Mouse (Mus musculus): Measurements from ENCODE around the gene Ptprg.

Ptprg gene

DNA sequence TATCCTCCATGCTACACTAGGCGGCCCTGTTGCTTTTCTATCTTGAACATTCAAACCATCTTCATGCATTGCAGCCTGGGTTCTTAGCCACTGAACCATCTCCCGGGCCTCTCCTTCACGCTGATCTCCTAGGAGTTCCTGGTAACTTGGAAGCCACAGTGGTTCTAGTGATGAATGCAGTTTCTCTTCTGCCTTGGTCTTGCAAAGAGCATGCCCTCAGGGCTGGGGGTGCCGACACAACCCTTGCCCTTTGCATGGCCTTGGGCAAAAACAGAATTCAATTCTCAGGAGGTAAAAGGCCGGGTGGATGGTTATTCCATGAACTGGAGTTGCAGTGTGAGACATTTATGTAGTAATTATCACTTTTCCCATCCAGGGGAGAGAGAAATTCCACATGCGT lies 67.0 kb downstream of the Ptprg start:
- no peak for DNase-seq

DNA sequence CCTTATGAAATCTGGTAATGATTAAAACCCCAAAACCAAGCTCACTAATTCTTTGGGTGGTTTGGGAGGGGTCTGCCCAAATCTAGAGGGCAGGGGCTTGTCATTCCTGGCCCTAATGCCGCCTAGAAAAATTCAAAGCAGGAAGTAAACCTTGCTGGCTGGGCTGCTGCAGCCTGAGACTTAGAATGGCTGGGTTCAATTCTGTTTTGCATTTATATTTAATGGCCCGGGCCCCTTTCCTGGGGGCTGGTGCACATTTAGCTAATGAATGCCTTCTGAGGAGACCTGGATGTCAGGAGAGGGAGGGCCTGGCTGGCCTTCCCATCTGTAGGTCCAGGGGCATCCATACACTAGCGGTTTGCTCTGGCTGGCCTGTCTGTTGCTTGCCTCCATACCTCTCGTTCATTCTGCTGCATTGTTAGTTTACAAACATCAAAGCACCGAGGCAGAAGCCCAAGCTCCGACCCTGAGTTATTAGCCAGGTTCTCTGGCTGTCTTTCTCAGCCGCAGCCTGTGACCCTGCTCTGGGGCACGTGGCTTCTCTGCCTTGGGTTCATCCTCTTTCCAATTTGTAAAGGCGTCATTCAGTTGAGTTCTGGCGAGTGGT lies 67.7 kb downstream of the Ptprg start:
- DNase-seq = no peak

DNA sequence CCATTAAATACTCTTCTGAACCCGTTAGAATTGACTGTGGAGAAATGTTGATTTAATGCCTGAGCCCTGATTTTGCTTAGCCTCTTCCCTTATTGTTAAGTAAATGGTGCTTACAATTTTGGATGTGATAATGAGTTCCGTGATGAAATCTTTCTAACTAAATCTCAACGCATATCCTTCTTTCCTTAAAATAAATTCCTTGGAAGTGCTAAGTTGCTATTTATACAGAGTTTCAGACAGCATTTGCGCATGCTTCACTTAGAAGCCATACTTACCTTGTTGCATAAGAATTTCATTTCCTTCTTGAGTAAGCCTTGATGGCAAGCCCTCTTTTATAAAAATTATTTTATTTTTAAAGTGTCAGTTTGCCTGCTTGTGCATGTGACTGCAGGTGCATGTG lies 70.2 kb downstream of the Ptprg start:
- no peak for DNase-seq

DNA sequence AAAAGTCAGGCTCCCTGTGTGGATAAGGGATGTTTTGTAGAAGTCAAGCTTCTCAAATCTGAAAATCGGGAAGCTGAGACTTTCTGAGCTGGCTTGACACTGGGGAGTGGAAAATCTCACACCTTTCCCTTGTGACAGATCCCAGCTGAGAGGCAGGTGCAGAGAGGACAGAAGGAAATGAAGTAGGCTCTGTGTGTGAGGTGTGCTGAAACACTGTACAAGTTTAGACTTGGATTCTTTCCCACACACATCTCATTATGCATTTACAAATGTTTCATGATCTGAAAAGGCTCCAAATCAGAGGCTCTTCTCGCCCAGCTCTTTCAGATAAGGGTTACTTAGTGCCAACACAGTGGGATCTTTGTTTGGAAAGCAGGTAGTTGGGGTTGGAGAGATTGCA lies 77.4 kb downstream of the Ptprg start:
- no peak for DNase-seq

DNA sequence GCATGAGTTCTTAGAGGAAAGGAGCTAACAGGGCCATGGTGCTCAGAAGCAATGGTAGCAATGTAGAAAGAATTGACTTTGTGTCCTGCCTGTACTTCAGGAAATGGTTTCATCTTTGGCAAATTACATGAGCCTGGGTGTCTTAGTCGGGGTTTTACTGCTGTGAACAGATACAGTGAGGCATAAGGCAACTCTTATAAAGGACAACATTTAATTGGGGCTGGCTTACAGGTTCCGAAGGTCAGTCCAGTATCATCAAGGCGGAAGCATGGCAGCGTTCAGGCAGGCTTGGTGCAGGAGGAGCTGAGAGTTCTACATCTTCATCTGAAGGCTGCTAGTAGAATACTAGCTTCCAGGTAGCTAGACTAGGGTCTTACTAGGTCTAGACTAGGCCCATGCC lies 78.2 kb downstream of the Ptprg start:
- DNase-seq = no peak

DNA sequence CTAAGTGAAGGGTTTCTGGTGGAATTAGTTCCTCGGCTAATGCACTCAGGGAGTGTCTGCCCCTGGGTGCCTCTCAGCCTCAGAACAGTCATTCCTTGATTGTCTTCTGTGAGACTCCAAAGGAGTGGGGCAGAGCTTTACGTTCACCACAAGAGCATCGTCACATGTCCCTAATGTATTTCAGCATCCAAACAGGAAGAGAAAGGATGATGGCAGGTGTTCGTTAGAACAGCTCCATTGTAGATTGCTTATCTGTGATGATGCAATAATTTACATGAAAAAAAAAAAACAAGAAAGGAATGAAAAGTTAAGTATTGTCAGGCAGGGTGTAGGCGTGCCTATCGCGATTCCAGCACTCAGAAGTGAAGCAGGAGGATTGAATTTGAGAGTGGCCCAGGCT lies 84.3 kb downstream of the Ptprg start:
- DNase-seq = no peak

DNA sequence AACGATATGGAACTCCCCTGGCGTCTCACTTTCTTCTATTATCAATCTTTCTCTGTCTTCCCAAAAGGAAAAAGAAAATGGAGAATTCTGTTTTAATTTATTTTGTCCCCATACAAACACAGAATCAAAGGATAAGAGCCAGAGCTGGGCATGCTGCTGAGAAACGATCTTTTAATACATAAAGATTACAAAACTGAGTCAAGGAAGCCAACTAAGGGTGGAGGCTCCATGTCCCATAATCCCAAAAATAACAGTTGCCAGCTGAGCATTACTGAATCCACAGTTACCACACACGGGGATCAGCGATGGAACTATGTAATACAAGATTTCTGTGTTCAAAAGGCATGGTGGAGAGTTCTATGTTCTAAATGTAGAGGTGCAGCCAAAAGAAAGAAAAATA lies 86.0 kb downstream of the Ptprg start:
- DNase-seq = no peak

DNA sequence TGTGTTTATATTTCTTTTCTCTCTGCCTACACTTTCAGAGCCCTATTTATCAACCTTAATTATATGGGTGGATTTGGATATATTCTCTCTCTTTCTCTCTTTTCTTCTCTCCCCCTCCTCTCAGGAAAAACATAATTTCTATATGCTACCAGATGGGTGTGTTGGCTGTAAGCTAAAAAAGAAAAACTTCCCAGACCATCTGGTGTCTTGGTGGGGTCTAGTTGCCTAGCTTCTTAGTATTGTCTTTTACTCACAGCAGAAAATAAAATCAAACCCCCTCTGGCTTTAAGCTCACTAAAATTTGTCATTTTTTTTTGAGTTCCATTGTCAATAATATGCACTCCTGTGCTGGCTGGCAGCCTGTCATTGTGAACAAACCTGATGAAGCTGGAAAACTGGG lies 87.0 kb downstream of the Ptprg start:
- DNase-seq = no peak

DNA sequence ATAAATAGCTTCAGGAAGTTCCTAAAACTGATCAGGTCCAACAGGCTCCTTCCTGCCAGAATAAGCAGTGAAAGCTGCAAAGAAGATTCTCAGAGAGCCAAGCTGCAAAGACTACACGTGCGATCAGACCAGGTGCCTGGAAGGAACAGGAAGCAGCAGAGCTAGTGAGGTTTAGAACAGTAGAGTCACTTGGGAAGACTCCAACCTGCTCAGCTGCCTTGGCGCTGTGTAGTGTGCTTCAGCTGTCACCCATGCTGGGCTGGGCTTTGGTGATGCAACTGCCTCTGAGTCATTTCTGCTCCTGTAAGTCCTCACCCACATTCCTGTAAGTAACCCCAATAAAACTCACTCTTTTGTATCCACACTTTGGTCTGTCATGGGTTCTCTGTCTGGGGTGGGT lies 87.7 kb downstream of the Ptprg start:
- DNase-seq = no peak

DNA sequence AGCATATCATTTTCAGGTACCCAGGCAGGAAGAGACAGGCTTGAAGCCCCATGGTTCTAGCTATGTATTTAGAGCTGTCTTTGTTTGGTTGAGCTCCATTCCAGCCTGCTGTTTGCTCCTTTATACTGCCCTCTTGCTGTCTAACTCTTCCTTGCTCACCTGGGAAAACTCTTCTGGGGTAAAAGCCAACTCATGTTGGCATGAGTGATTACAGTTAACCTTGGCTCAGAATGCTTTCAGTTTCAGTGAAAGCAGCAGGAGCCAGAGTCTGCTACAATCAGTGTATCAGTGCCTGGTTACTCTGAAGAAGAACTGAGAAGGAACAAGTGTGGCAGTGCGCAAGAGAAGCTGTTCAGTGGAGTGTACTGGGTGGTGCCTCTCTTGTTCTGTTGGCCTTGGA lies 89.6 kb downstream of the Ptprg start:
- DNase-seq = peak; percentile 45

DNA sequence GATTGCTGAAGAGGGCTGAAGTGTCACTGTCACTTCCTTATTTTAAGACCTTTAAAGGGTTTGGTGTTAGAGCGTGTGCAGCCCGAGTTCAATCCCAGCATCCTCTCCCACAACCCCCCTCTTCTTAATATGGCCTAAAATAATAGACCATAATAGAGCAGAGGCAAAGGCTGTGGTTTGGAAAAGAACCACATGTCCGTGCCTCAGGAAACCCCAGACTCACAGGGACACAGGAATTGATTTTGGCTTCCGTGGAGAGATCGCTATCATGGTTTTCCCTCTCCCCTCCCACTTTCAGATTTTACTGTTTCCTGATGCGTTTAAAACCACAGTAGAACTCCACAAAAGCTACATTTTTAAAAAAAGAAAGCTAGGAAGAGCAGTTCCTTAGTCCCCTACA lies 104.0 kb downstream of the Ptprg start:
- DNase-seq = no peak

DNA sequence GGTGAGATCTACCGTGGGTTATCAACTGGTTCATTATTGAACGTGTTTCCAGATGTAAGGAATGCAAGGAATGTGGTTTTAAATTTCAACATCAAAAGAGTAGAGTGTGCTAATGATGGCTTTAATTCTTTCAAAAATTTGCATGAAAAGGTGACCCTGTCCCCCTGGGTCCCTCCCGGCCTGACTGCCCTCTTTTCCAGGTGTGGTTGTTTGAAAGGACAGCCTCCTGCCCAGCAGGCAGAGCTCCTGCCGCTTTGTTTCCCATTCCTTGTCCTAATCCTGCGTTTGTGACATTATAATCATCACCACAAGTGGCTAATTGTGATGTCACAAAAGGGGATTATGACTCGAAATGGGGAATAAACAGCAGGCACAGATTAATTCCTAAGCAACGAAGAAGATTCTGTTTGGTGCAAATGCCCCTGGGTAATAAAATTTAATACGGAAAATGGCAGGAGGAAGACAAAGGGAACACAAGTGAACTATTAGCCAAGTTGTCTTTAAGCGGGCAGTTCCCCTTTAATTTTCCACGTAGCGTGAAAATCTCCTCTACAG lies 110.4 kb downstream of the Ptprg start:
- DNase-seq = no peak

DNA sequence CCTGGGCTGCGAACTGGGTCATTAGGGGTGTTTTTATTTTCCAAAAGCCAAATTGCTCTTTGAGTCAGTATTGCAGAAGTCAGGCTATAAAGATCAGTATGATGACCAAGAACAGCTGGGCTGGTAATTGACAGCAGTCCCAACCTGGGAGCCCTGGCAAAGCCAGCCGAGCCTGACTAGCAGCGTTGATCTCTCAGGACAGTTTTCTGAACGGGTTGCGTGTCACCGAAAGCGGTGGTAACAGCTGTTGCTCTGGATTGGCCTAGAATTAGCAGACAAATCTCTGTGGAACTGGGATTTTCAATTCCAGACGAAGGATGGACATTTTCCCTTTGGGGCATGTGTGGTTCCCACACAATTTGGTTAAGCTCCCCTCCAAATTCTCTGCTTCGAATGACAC lies 111.0 kb downstream of the Ptprg start:
- no peak for DNase-seq

DNA sequence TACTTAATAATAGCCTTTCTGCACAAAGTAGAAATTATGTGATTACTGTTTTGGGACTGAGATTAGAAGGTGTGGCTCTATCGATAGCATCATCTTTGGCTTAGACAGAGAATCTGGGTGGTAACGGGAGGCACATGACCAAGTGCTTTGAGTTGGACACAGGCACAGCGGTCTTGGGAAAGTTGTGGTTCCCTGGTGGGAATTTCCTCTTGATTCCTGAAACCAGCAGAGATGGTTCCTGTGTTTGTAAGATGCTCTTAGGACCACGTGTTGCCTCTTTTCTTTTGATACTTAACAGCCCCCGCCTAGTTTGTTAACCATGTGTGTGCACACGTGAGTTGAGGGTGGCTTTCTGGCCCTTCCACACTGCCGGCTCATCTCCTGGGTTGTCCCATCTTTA lies 111.7 kb downstream of the Ptprg start:
- DNase-seq = no peak

DNA sequence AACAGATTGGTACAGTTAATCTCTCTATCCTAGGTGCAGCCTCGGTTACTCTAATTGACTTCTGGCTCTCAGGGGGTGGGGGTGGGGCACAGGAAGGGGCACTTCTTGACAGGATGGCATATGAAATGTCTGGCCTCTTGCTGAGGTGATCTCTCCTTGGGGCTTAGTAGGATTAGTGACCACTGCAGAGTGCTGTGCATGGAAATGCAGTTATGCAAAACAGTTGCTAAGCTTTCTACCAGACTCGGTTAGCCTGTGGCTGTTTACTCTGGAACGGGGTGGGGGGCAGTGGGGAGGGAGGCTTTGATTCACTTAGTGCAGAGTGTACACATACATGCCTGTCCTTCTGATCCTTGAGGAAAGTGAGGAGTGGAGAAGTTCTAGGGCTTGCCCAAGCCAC lies 114.4 kb downstream of the Ptprg start:
- DNase-seq = no peak

DNA sequence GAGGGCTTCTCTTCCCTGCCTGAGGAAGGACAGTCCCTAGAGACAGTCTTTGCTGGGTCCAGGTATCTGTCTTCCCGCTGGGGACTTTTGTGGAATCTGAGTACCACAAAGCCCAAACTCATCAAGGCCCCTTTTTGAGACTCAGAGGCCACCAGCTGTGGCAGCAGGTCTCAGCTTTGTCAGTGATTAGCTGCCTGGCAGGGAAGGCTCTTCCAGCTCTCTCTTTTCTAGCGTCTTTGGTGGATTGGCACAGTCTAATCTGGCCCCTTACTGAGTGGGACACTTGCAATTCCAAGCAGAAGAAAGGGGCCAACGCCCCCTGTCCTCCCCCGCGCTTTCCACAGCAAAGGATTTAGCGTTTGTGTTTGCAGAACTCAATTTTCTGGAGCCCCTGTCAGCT lies 117.5 kb downstream of the Ptprg start:
- no peak for DNase-seq

DNA sequence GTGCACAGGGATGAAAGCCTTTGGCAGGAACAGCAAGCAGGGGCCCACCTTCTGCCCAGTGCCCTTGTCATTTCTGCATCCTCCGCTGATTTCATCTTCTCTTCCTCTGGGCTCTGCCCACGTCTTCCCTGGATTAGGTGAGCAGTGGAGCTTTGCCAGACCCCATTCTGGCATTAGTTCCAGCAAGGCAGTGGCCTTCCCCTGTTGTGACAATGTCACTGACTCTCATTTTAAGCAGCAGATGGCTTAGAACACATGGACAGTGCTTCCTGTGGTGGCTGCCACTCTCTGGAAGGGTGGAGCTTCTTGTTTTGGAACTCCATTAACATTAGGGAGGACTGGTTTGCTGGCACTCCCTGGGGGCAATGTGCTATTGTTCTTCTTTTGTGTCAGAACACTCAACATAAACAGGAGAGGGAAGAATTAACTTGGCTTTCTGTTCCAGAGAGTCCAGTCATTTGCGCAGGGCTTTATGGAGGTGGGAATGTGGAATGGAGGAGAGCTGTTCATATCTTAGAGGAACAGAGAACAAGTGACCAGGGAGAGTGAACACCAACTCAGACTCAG lies 119.7 kb downstream of the Ptprg start:
- DNase-seq = peak; percentile 97

DNA sequence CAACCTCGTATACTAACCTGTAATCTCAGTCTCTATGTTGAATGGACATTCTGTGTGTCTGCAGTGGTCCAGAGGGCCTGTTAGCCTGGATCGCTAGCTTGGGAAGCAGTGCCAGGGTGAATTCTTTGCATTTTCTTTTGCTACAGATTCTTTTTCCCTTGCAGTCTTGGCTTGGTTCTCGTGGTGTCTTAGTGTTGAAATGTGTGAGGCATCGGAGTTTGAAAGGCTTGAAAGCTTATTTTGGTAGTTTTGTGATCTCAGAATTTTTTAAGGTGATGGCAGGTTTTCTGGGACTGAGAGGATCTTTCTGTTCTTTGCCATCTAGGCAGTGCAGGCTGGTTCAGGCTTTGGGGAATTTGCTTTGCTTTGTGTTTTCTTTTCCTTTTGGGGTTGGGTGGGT lies 124.9 kb downstream of the Ptprg start:
- no peak for DNase-seq

DNA sequence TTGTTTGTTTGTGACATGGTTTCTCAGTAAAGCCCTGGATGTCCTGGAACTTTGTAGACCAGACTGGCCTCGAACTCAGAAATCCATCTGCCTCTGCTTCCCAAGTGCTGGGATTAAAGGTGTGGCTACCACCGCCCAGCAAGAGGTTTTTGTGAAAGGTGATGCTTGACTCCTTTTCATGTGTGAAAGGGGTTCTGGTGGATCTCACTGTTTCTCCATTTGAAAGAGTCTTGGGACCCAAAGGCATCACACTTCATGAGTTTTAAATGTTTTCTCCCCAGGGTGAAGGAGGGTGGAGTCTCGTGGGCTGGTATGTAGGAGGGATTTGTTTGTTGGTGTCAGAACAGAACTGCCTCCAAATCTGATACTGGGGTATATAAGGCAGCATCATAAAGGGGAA lies 126.4 kb downstream of the Ptprg start:
- no peak for DNase-seq

DNA sequence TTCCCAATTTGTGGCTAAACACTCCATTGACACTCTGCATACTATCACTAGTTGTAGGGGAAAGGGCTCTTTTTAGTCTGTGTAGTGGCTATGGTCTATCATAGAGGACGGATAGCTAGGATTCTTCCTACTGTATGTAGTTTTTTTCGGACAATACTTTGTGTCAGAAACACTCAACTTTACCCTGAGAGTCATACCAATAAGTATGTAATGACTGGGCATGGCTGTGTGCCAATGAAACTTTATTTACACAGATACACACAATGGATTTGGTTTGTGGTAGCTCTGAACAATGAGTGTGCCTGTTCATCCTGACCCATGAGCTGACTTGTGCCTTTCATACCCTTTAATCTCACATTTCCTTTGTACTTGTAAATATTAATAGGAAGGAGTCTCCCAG lies 127.3 kb downstream of the Ptprg start:
- no peak for DNase-seq

DNA sequence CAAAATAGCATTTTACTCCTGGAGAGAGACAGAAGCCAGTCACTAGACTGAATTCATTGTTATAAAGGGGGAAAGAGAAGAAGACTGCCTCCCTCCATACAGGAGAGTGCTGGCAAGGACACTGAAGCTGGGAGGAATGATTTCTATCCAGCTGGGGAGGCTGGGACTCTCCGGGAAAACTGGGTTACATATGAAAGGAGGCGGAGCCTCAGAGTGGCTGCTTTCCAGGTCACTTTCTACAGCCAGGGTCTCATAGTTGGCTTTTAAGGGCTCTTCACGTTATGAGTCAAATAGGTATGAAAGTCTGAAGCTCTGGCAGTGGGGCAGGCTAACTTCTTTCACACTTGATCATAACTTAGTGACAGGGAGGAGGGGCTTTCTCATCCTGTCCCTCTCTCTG lies 129.1 kb downstream of the Ptprg start:
- DNase-seq = peak; percentile 45

DNA sequence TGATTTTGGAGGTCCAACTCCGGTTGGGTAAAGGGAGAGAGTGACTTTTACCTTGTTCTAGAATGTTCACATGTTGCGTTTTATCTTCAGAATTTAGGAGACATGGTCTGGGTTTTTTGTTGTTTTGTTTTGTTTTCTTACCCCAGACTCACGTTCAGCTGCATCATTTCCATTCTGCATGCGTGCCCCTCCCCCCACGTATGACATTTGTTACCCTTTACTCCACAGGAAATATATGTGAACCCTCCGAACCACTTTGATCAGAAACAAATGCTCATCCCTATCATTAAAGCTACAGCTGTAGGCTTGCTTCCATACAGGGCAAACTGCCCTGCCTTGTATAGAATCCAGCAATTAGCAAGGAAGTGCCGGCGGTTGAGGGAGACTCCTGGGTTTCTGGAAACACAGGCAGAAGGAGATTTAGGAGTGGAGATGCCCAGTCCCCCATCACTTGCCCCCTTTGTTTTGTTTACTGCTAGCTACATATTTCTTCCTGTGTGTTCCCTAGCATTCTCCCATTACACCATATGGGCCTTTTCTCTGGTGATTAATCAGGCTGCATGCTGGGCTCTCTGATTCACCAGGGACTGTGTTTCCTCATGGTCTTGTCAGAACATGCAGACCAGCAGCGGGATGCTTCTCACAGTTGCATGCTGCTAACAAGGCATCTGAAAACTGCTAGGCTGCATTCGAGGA lies 130.2 kb downstream of the Ptprg start:
- peak; percentile 59 for DNase-seq

DNA sequence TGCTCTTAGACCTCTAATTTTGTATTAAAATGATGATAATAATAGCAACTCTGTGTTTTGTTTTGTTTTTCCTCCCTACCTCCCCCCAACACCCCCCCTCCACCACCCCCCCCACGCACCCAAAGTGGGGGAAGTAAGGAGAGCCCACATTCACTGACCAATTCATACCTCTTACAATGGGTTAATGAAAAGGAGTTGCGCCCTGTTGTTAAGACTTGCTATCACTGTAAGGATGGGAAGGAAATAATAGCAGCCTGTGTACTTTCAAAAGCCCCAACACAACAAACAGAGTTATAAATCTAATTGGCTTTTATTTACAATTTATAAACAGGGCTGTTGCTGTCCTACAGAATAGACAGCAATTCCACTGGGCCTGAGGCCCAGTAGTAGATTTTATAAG lies 130.8 kb downstream of the Ptprg start:
- DNase-seq = no peak

DNA sequence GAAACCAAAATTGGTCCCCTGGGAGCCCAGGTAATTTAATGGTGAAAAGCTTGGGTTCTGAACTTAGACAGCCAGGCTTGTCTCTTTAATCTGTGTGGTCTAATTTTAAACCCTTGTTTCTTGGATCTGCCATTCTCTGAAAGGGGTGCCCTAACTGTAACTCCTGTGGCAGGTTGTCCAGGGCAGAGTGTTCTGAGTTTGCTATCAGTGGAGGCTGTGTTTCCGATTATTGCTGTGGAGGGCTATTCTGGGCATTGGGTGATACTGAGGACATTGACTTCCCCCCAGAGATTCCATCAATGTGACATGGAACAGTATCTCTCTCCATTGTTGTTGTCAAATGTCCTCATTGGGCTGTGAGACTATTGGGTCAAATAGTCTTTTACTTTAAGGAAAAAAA lies 134.2 kb downstream of the Ptprg start:
- no peak for DNase-seq

DNA sequence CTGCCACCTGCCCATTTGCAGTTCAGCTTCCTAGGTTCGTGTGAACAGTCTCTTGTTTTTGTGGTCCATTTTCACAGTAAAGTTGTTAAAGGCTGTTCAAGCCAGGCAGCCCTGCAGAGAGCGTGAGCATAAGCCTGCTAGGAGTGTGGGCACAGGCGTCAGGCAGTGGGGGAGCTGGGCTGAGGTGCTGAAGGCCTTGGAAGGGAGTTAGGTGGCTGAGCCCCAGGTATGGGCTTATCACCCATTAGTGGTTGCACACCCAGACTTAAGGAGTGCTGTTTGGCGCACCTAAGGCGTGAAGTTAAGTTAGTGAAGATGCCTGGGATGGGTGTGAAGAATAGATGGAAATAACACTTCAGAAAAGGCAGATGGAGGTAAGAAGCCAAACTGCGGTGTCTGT lies 134.8 kb downstream of the Ptprg start:
- no peak for DNase-seq
